ENCODE assay signal across 9 mouse cellular contexts in genomic region chr6:136463491-136463890, GRCm38 (mm10). TPM values are rescaled to one million over a fixed set of nuclear protein-coding genes. Genes with fewer than 3 reads are reported as not detected.
DNase-seq lines count a peak whose midpoint lies in the region; ATAC-seq and TF ChIP-seq lines count a peak whose summit lies in the region.
"Had no signal": no experiment of that assay in that cellular context is flagged by ENCODE, and none has a peak within 500 bp of the region (broad histone marks: within the 10 kb centered on the region; RNA-seq: fewer than 3 reads in every experiment).

No protein-coding gene starts in this region.

- H3K9ac ChIP-seq in heart, embryonic 13.5 days, result no peak overlapping the region; the same call in 1 of the 2 replicates
- H3K9ac ChIP-seq in heart, embryonic 12.5 days, result no peak overlapping the region
- no peak overlapping the region for H3K9ac ChIP-seq in stomach, postnatal 0 days (ENCODE audit: low read length)

- peaks cover 32% of the 10 kb centered on the region for H3K4me1 ChIP-seq in heart, embryonic 13.5 days
- H3K4me1 ChIP-seq in heart, embryonic 12.5 days (replicated peaks), result peaks cover 15% of the 10 kb centered on the region
- H3K4me1 ChIP-seq in stomach, postnatal 0 days (replicated peaks; ENCODE audit: control insufficient read depth, insufficient read depth), result no peaks in the 10 kb centered on the region

- no peaks in the 10 kb centered on the region for H3K36me3 ChIP-seq in heart, embryonic 13.5 days
- H3K36me3 ChIP-seq in heart, embryonic 12.5 days, result no peaks in the 10 kb centered on the region
- H3K36me3 ChIP-seq in stomach, postnatal 0 days (ENCODE audit: control insufficient read depth, insufficient read depth, low read length), result no peaks in the 10 kb centered on the region

- ATAC-seq in heart, embryonic 13.5 days (ENCODE audit: extremely low read depth, insufficient number of reproducible peaks, low FRiP score, low TSS enrichment), result no peak
- no peak for ATAC-seq in heart, embryonic 12.5 days (ENCODE audit: insufficient number of reproducible peaks, low FRiP score)
- no peak for ATAC-seq in stomach, postnatal 0 days (ENCODE audit: low FRiP score, low TSS enrichment)

- peak overlapping the region; percentile 62 for H3K27ac ChIP-seq in heart, embryonic 13.5 days (replicated peaks)
- no peak overlapping the region for H3K27ac ChIP-seq in heart, embryonic 12.5 days (ENCODE audit: poor library complexity, severe bottlenecking)
- H3K27ac ChIP-seq in stomach, postnatal 0 days (replicated peaks), result no peak overlapping the region

- no peak for TF ChIP-seq EP300 in stomach, postnatal 0 days (optimal IDR thresholded peaks at IDR 0.05)

- no peak for TF ChIP-seq CTCF in stomach, postnatal 0 days (IDR thresholded peaks at IDR 0.05; ENCODE audit: low read depth)

- H3K4me2 ChIP-seq in heart, embryonic 13.5 days, result no peak overlapping the region
- no peak overlapping the region for H3K4me2 ChIP-seq in heart, embryonic 12.5 days
- no peak overlapping the region for H3K4me2 ChIP-seq in stomach, postnatal 0 days (replicated peaks; ENCODE audit: low read depth)

- no peak overlapping the region for H3K4me3 ChIP-seq in heart, embryonic 13.5 days
- no peak overlapping the region for H3K4me3 ChIP-seq in heart, embryonic 12.5 days
- no peak overlapping the region for H3K4me3 ChIP-seq in stomach, postnatal 0 days (ENCODE audit: low read depth, low read length)

- 72% methylated on average over 9 of the region's 9 CpGs for WGBS in heart, embryonic 13.5 days
- WGBS in heart, embryonic 12.5 days, result 68% methylated on average over 9 of the region's 9 CpGs
- 59% methylated on average over 9 of the region's 9 CpGs for WGBS in stomach, postnatal 0 days

- no peaks in the 10 kb centered on the region for H3K27me3 ChIP-seq in heart, embryonic 13.5 days (replicated peaks)
- no peaks in the 10 kb centered on the region for H3K27me3 ChIP-seq in heart, embryonic 12.5 days (replicated peaks)
- no peaks in the 10 kb centered on the region for H3K27me3 ChIP-seq in stomach, postnatal 0 days (ENCODE audit: control insufficient read depth, insufficient read depth, low read length)

- no peaks in the 10 kb centered on the region for H3K9me3 ChIP-seq in heart, embryonic 13.5 days
- no peaks in the 10 kb centered on the region for H3K9me3 ChIP-seq in heart, embryonic 12.5 days (replicated peaks)
- H3K9me3 ChIP-seq in stomach, postnatal 0 days (ENCODE audit: control insufficient read depth, low read length), result no peaks in the 10 kb centered on the region

- DNase-seq in 416B (ENCODE audit: low read depth), result peak; percentile 89
- peak; percentile 65 for DNase-seq in R1 (ENCODE audit: low read depth, low spot score)
- DNase-seq in lung, postnatal 10 days, result peak; percentile 33
- no peak for DNase-seq in stomach, postnatal 0 days (ENCODE audit: low spot score)
- DNase-seq in layer of hippocampus, adult 11-12 months (ENCODE audit: low spot score), result no peak
- no peak for DNase-seq in frontal cortex, postnatal 10 days (ENCODE audit: low spot score in 2 of 2)

RNA-seq across cellular contexts. Expression of gene Atf7ip, which starts 42.5 kb away (rescaled TPM):
- polyA plus RNA-seq in heart, embryonic 13.5 days (2015; fragmentation: Nextera tagmentation; extraction: Ambion mirVana), result 31.6 and 33.7 TPM in 2 replicates
- 51.0 and 51.5 TPM in 2 replicates for polyA plus RNA-seq in heart, embryonic 12.5 days (2016; fragmentation: Nextera tagmentation; extraction: Ambion mirVana)
- 8.4 and 9.5 TPM in 2 replicates for polyA plus RNA-seq in stomach, postnatal 0 days (2015; fragmentation: Nextera tagmentation; extraction: Ambion mirVana)

RNA-seq across cellular contexts. Expression of gene E330021D16Rik, which starts 48.1 kb away (rescaled TPM):
- polyA plus RNA-seq in heart, embryonic 13.5 days (2015; fragmentation: Nextera tagmentation; extraction: Ambion mirVana), result not detected in 2 replicates
- polyA plus RNA-seq in heart, embryonic 12.5 days (2016; fragmentation: Nextera tagmentation; extraction: Ambion mirVana), result not detected in 2 replicates
- 0.05 TPM in 1 of 2 replicates, not detected in the other for polyA plus RNA-seq in stomach, postnatal 0 days (2015; fragmentation: Nextera tagmentation; extraction: Ambion mirVana)
- polyA plus RNA-seq: intestine, embryonic 14.5 days had no signal

Comparison
In these comparisons a context has a peak if more than half of its experiments do, and no peak if none do; other contexts are left out.
1. DNase-seq: peak in 416B (single experiment), R1 (single experiment) and lung, postnatal 10 days (single experiment); none in stomach, postnatal 0 days (single experiment), layer of hippocampus, adult 11-12 months (single experiment) and frontal cortex, postnatal 10 days (0 of 2).